Mouse (Mus musculus): ENCODE results near the gene Anxa11. TPM values are rescaled to one million over a fixed set of nuclear protein-coding genes. Genes with fewer than 3 reads are reported as not detected.
"Not testable (repeated sequence)": the region's sequence is repeated elsewhere in the genome, so short reads cannot be mapped to it uniquely, and the experiment has no call there.

Gene Anxa11
- polyA plus RNA-seq, 1 experiment from 2014 or later, result 44.6 TPM

GRCm38 (mm10) chr14:25927562-25927881 is 85.6 kb downstream of the Anxa11 start, which contains the start of gene Tmem254a:
Gene Tmem254a (minus strand): TSS chr14:25927672.
- ATAC-seq (ENCODE audit: insufficient read depth, low FRiP score, low read depth), result peak; percentile 79
- no CpG with 5 or more reads among the region's 10 CpGs for WGBS
- not testable (repeated sequence) for H3K27ac ChIP-seq; H3K36me3 ChIP-seq; H3K4me2 ChIP-seq; H3K4me3 ChIP-seq (replicated peaks); H3K9ac ChIP-seq; H3K27me3 ChIP-seq (replicated peaks); H3K4me1 ChIP-seq; H3K9me3 ChIP-seq

Small RNAs within 50 kb of the gene (microRNA-seq; reads per million reads assigned to microRNA genes)
- not detected for gene Gm23701

Other genes starting within 250 kb of the Anxa11 start
- gene Ppif, start 148.0 kb upstream of the Anxa11 start, polyA plus RNA-seq (2015; fragmentation: Nextera tagmentation; extraction: Ambion mirVana), result 47.7 and 48.5 TPM in 2 replicates
- gene Zcchc24, start 73.1 kb upstream of the Anxa11 start, polyA plus RNA-seq (2015; fragmentation: Nextera tagmentation; extraction: Ambion mirVana), result 25.7 and 26.9 TPM in 2 replicates
- 0.48 and 2.3 TPM in 2 replicates for gene Plac9a, start 60.9 kb downstream of the Anxa11 start, polyA plus RNA-seq (2015; fragmentation: Nextera tagmentation; extraction: Ambion mirVana)
- 4.4 and 7.3 TPM in 2 replicates for gene Tmem254a, start 85.5 kb downstream of the Anxa11 start, polyA plus RNA-seq (2015; fragmentation: Nextera tagmentation; extraction: Ambion mirVana)
- 0.18 and 0.67 TPM in 2 replicates for gene Cphx1, start 96.1 kb downstream of the Anxa11 start, polyA plus RNA-seq (2015; fragmentation: Nextera tagmentation; extraction: Ambion mirVana)
- 2.0 and 2.3 TPM in 2 replicates for gene Duxbl1, start 136.4 kb downstream of the Anxa11 start, polyA plus RNA-seq (2015; fragmentation: Nextera tagmentation; extraction: Ambion mirVana)
- gene Gm9780, start 200.6 kb downstream of the Anxa11 start, polyA plus RNA-seq (2015; fragmentation: Nextera tagmentation; extraction: Ambion mirVana), result 37.8 and 56.2 TPM in 2 replicates
- 49.1 and 66.8 TPM in 2 replicates for gene Tmem254c, start 225.2 kb downstream of the Anxa11 start, polyA plus RNA-seq (2015; fragmentation: Nextera tagmentation; extraction: Ambion mirVana)
- not detected in 2 replicates for gene Cphx2, start 239.4 kb downstream of the Anxa11 start, polyA plus RNA-seq (2015; fragmentation: Nextera tagmentation; extraction: Ambion mirVana)
- gene Cphx3, start 240.1 kb downstream of the Anxa11 start, polyA plus RNA-seq (2015; fragmentation: Nextera tagmentation; extraction: Ambion mirVana), result not detected in 2 replicates

Measured in stomach, embryonic 15.5 days (tissue).